Comparison of ENCODE assay signal across 8 mouse cellular contexts in the genomic region with DNA sequence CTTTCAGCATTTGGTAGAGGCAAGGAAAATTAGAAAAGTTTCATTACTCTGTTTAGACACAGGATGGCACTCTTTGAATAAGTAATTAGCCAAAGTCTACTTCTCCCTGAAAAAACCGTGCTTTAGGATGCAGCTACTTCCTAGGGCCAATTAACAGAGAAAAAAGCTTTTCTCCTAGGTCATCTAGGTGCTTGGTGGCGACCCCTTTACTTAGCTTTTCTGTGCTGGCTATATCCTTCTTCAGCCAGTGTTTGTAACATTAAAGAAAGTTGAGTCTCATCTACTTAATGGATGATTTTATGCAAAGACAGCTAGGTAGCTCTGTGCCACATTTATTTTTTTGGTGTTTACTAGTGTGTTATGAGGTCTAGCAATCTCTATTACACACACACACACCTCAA. TPM values are rescaled to one million over a fixed set of nuclear protein-coding genes. Genes with fewer than 3 reads are reported as not detected.
DNase-seq lines count a peak whose midpoint lies in the region; ATAC-seq and TF ChIP-seq lines count a peak whose summit lies in the region.

No protein-coding gene starts in this region.

- WGBS in heart, embryonic 10.5 days, result 2% methylated on average over 2 of the region's 2 CpGs
- WGBS in kidney, postnatal 0 days, result 1% methylated on average over 2 of the region's 2 CpGs

- peak; percentile 80 for TF ChIP-seq CTCF in kidney, postnatal 0 days (IDR thresholded peaks at IDR 0.05; ENCODE audit: low read depth)

- no peak overlapping the region; the same call in 1 of the 2 replicates for H3K27ac ChIP-seq in heart, embryonic 10.5 days
- H3K27ac ChIP-seq in kidney, postnatal 0 days, result peak overlapping the region; percentile 92

- peak; percentile 23 to 84 for DNase-seq in adrenal gland, adult (ENCODE audit: inconsistent age in 2 of 2, low spot score in 1 of 2)
- DNase-seq in adrenal gland, postnatal 4 days (ENCODE audit: low spot score in 2 of 2), result no peak
- peak; percentile 3 for DNase-seq in urinary bladder, postnatal 14 days (ENCODE audit: low spot score)
- no peak for DNase-seq in urinary bladder, postnatal 10 days (ENCODE audit: low spot score)
- DNase-seq in heart, embryonic 10.5 days (ENCODE audit: low spot score), result no peak
- peak; percentile 96 for DNase-seq in kidney, postnatal 0 days (ENCODE audit: low spot score)
- peak; percentile 3 for DNase-seq in yolk sac, embryonic 10.5 days (ENCODE audit: low spot score)

- H3K9me3 ChIP-seq in heart, embryonic 10.5 days, result no peaks in the 10 kb centered on the region
- no peaks in the 10 kb centered on the region for H3K9me3 ChIP-seq in kidney, postnatal 0 days (replicated peaks; ENCODE audit: low read length)

- no peaks in the 10 kb centered on the region for H3K27me3 ChIP-seq in heart, embryonic 10.5 days (ENCODE audit: insufficient read depth, poor library complexity, severe bottlenecking)
- H3K27me3 ChIP-seq in kidney, postnatal 0 days (ENCODE audit: insufficient read depth, low read length), result no peaks in the 10 kb centered on the region

- 0 out of 2 replicates have a peak, but pooled peaks cover 6% of the 10 kb centered on the region for H3K4me1 ChIP-seq in heart, embryonic 10.5 days
- H3K4me1 ChIP-seq in kidney, postnatal 0 days (replicated peaks; ENCODE audit: insufficient read depth, low read length), result peaks cover 13% of the 10 kb centered on the region; the same call in 1 of the 2 replicates

- no peaks in the 10 kb centered on the region for H3K36me3 ChIP-seq in heart, embryonic 10.5 days
- H3K36me3 ChIP-seq in kidney, postnatal 0 days (ENCODE audit: insufficient read depth, low read length), result no peaks in the 10 kb centered on the region

- peak; percentile 18; the same call in 1 of the 2 replicates for ATAC-seq in kidney, postnatal 0 days (replicated peaks; ENCODE audit: low FRiP score, low read depth)
- ATAC-seq in megakaryocyte, adult 5-6 weeks (ENCODE audit: poor library complexity, severe bottlenecking), result peak; percentile 51

- H3K9ac ChIP-seq in kidney, postnatal 0 days (ENCODE audit: low read depth, low read length), result no peak overlapping the region

- 0 out of 2 replicates have a peak overlapping the region, but pooled peaks have one; percentile 67 for H3K4me3 ChIP-seq in heart, embryonic 10.5 days
- H3K4me3 ChIP-seq in kidney, postnatal 0 days (replicated peaks; ENCODE audit: low read depth, low read length), result no peak overlapping the region

- H3K4me2 ChIP-seq in kidney, postnatal 0 days (ENCODE audit: low read length), result peak overlapping the region; percentile 76; the same call in 1 of the 2 replicates

RNA-seq across cellular contexts. Expression of a gene that starts 2.6 kb away (rescaled TPM):
- total RNA-seq in adrenal gland, postnatal 4 days (2021), result 1 to 10 TPM; 5.6 to 8.1 TPM
- 3.1 and 4.4 TPM in 2 replicates for polyA plus RNA-seq in heart, embryonic 10.5 days (2016; fragmentation: Nextera tagmentation; extraction: Ambion mirVana)
- 1.1 and 1.2 TPM in 2 replicates for polyA plus RNA-seq in kidney, postnatal 0 days (2015; fragmentation: Nextera tagmentation; extraction: Ambion mirVana)
- total RNA-seq in megakaryocyte, adult 5-6 weeks (2015), result 1.6 and 2.8 TPM in 2 replicates
- total RNA-seq in megakaryocyte, adult 5-6 weeks (2017), result 1.6 and 2.3 TPM in 2 replicates

RNA-seq across cellular contexts. Expression of a gene that starts 56.4 kb away (rescaled TPM):
- 10 to 100 TPM; 21.5 to 21.6 TPM for total RNA-seq in adrenal gland, postnatal 4 days (2021)
- 10.6 and 11.3 TPM in 2 replicates for polyA plus RNA-seq in heart, embryonic 10.5 days (2016; fragmentation: Nextera tagmentation; extraction: Ambion mirVana)
- polyA plus RNA-seq in kidney, postnatal 0 days (2015; fragmentation: Nextera tagmentation; extraction: Ambion mirVana), result 11.9 and 13.6 TPM in 2 replicates
- 34.7 and 36.8 TPM in 2 replicates for total RNA-seq in megakaryocyte, adult 5-6 weeks (2015)
- 27.0 and 29.9 TPM in 2 replicates for total RNA-seq in megakaryocyte, adult 5-6 weeks (2017)

RNA-seq across cellular contexts. Expression of a gene that starts 56.6 kb away (rescaled TPM):
- 10 to 100 TPM; 10.8 to 11.0 TPM for total RNA-seq in adrenal gland, postnatal 4 days (2021)
- 52.7 and 67.9 TPM in 2 replicates for polyA plus RNA-seq in heart, embryonic 10.5 days (2016; fragmentation: Nextera tagmentation; extraction: Ambion mirVana)
- 45.8 and 49.2 TPM in 2 replicates for polyA plus RNA-seq in kidney, postnatal 0 days (2015; fragmentation: Nextera tagmentation; extraction: Ambion mirVana)
- 34.7 and 39.1 TPM in 2 replicates for total RNA-seq in megakaryocyte, adult 5-6 weeks (2015)
- total RNA-seq in megakaryocyte, adult 5-6 weeks (2017), result 97.9 and 112 TPM in 2 replicates

Comparison
In these comparisons a context has a peak if more than half of its experiments do, and no peak if none do; other contexts are left out.
1. DNase-seq: peak in adrenal gland, adult (2 of 2), urinary bladder, postnatal 14 days (single experiment), kidney, postnatal 0 days (single experiment) and yolk sac, embryonic 10.5 days (single experiment); none in adrenal gland, postnatal 4 days (0 of 2), urinary bladder, postnatal 10 days (single experiment) and heart, embryonic 10.5 days (single experiment).